ENCODE assay signal across 22 mouse cellular contexts in genomic region chr11:30774638-30775037, GRCm38 (mm10). TPM values are rescaled to one million over a fixed set of nuclear protein-coding genes. Genes with fewer than 3 reads are reported as not detected.
DNase-seq lines count a peak whose midpoint lies in the region; ATAC-seq and TF ChIP-seq lines count a peak whose summit lies in the region.
"Had no signal": no experiment of that assay in that cellular context is flagged by ENCODE, and none has a peak within 500 bp of the region (broad histone marks: within the 10 kb centered on the region; RNA-seq: fewer than 3 reads in every experiment).

No protein-coding gene starts in this region.

- no peak for TF ChIP-seq CTCF in left cerebral cortex, adult 2 months (IDR thresholded peaks at IDR 0.05)

- whole genome bisulfite sequencing in heart, embryonic 12.5 days: 87% methylated on average over 1 of the region's 1 CpGs
- 59% methylated on average over 1 of the region's 1 CpGs for WGBS in forebrain, embryonic 15.5 days

- no peak for ATAC-seq in heart, embryonic 12.5 days (ENCODE audit: insufficient number of reproducible peaks, low FRiP score)
- ATAC-seq in forebrain, embryonic 15.5 days (replicated peaks): no peak
- ATAC-seq: activated CD4-positive, CD25-positive, alpha-beta regulatory T cell, adult 4 months; forebrain, embryonic 14.5 days; inflammation-experienced regulatory T-cells, adult 6 months; midbrain, embryonic 13.5 days had no signal

- no peaks in the 10 kb centered on the region for H3K9me3 ChIP-seq in heart, embryonic 12.5 days (replicated peaks)
- no peaks in the 10 kb centered on the region for H3K9me3 ChIP-seq in forebrain, embryonic 15.5 days
- H3K9me3 ChIP-seq: embryonic facial prominence, embryonic 15.5 days; hindbrain, embryonic 10.5 days; limb, embryonic 12.5 days; midbrain, embryonic 13.5 days had no signal

- no peak overlapping the region for H3K4me3 ChIP-seq in heart, embryonic 12.5 days
- H3K4me3 ChIP-seq in left cerebral cortex, adult 2 months: no peak overlapping the region
- H3K4me3 ChIP-seq in forebrain, embryonic 15.5 days: no peak overlapping the region
- H3K4me3 ChIP-seq: embryonic facial prominence, embryonic 15.5 days; limb, embryonic 12.5 days had no signal

- H3K27ac ChIP-seq in heart, embryonic 12.5 days (ENCODE audit: poor library complexity, severe bottlenecking): no peak overlapping the region
- H3K27ac ChIP-seq in left cerebral cortex, adult 2 months: no peak overlapping the region
- H3K27ac ChIP-seq in forebrain, embryonic 15.5 days (replicated peaks): no peak overlapping the region
- H3K27ac ChIP-seq: embryonic facial prominence, embryonic 15.5 days; hindbrain, embryonic 10.5 days; limb, embryonic 12.5 days; midbrain, embryonic 13.5 days had no signal

- no peak overlapping the region for H3K9ac ChIP-seq in heart, embryonic 12.5 days
- H3K9ac ChIP-seq in forebrain, embryonic 15.5 days (replicated peaks): no peak overlapping the region
- H3K9ac ChIP-seq: embryonic facial prominence, embryonic 15.5 days; limb, embryonic 12.5 days; midbrain, embryonic 13.5 days had no signal

- no peaks in the 10 kb centered on the region for H3K27me3 ChIP-seq in heart, embryonic 12.5 days (replicated peaks)
- H3K27me3 ChIP-seq in forebrain, embryonic 15.5 days: no peaks in the 10 kb centered on the region
- H3K27me3 ChIP-seq: embryonic facial prominence, embryonic 15.5 days; limb, embryonic 12.5 days; midbrain, embryonic 13.5 days had no signal

- peak; percentile 13 for DNase-seq in adrenal gland, postnatal 10 days
- DNase-seq in adrenal gland, postnatal 36 days: no peak
- DNase-seq in heart, adult 11 months: peak; percentile 74
- peak; percentile 35 for DNase-seq in left cerebral cortex, postnatal 4 days
- no peak for DNase-seq in left cerebral cortex, adult 2 months (ENCODE audit: extremely low spot score in 1 of 2, low spot score in 2 of 2)
- DNase-seq in ovary, postnatal 10 days (ENCODE audit: low spot score): no peak
- DNase-seq: adrenal gland, adult 8-10 months; gastrocnemius, postnatal 25 days; kidney, adult 18-20 months; kidney, postnatal 10 days; lung, adult 2 months; right cerebral cortex, postnatal 14 days; spleen, adult 18-20 months had no signal

- H3K4me2 ChIP-seq in heart, embryonic 12.5 days: no peak overlapping the region
- H3K4me2 ChIP-seq in forebrain, embryonic 15.5 days (replicated peaks): no peak overlapping the region
- H3K4me2 ChIP-seq: embryonic facial prominence, embryonic 15.5 days had no signal

- H3K36me3 ChIP-seq in heart, embryonic 12.5 days: no peaks in the 10 kb centered on the region
- no peaks in the 10 kb centered on the region for H3K36me3 ChIP-seq in forebrain, embryonic 15.5 days
- H3K36me3 ChIP-seq: embryonic facial prominence, embryonic 15.5 days; hindbrain, embryonic 10.5 days; limb, embryonic 12.5 days; midbrain, embryonic 13.5 days had no signal

- H3K4me1 ChIP-seq in heart, embryonic 12.5 days (replicated peaks): peaks cover 28% of the 10 kb centered on the region
- H3K4me1 ChIP-seq in forebrain, embryonic 15.5 days: peaks cover 27% of the 10 kb centered on the region

- intact Hi-C loops in left cerebral cortex, postnatal 4 days (cut with DNase I): loop anchor here (10.0 kb wide), 1 partner anchor 100 kb away; no protein-coding TSS in a partner anchor
- intact Hi-C loops in left cerebral cortex, adult 2 months (cut with DNase I): no loop called here

RNA-seq across cellular contexts. Expression of gene Psme4, which starts 3.1 kb away (rescaled TPM):
- total RNA-seq in adrenal gland, postnatal 10 days (2021): 10 to 100 TPM; 56.9 to 72.2 TPM
- 10 to 100 TPM; 58.9 to 81.1 TPM for total RNA-seq in adrenal gland, postnatal 36 days (2021)
- 18.9 and 20.4 TPM in 2 replicates for polyA plus RNA-seq in heart, embryonic 12.5 days (2016; fragmentation: Nextera tagmentation; extraction: Ambion mirVana)
- 10 to 100 TPM; 57.2 to 72.7 TPM for total RNA-seq in left cerebral cortex, postnatal 4 days (2021)
- total RNA-seq in left cerebral cortex, adult 2 months (2021): 10 to 100 TPM; 49.9 to 54.1 TPM
- polyA plus RNA-seq in forebrain, embryonic 15.5 days (2015; fragmentation: Nextera tagmentation; extraction: Ambion mirVana): 17.8 and 20.4 TPM in 2 replicates

Comparison
In these comparisons a context has a peak if more than half of its experiments do, and no peak if none do; other contexts are left out.
1. DNase-seq: peak in adrenal gland, postnatal 10 days (single experiment), heart, adult 11 months (single experiment) and left cerebral cortex, postnatal 4 days (single experiment); none in adrenal gland, postnatal 36 days (0 of 2), left cerebral cortex, adult 2 months (0 of 2) and ovary, postnatal 10 days (single experiment).